Mouse (Mus musculus) brain, embryonic 14.5 days (tissue): ENCODE measurements around the gene Rpl23a. TPM values are rescaled to one million over a fixed set of nuclear protein-coding genes. Genes with fewer than 3 reads are reported as not detected.

ENCODE experiments used
- DNase-seq: peaks from one replicate; pipeline ENCODE4 v3.0.0-alpha.2; 2011; ENCODE audit warnings: low read depth
- CTCF ChIP-seq: fragments of 200-500 bp; IDR thresholded peaks from 2 replicates; pipeline ENCODE4 v1.5.1; 2012; ENCODE audit warnings: inconsistent platforms, mild to moderate bottlenecking, moderate library complexity, borderline replicate concordance; ENCODE audit not compliant: insufficient read depth, insufficient read length; ENCODE audit errors: extremely low read depth
- POLR2A ChIP-seq: fragments of 200-500 bp; IDR thresholded peaks from 2 replicates; pipeline ENCODE4 v1.6.1; 2012; ENCODE audit warnings: mild to moderate bottlenecking, inconsistent platforms, borderline replicate concordance; ENCODE audit not compliant: poor library complexity, insufficient read depth, insufficient read length, severe bottlenecking; ENCODE audit errors: extremely low read depth
- polyA plus RNA-seq: library from polyadenylated mRNA; depleted of rRNA; stranded (reverse); fragments of >200 nt; gene quantifications from 2 replicates; pipeline ENCODE4 v1.2.3, GENCODE M21; 2012; rRNA removed

Gene Rpl23a
- polyA plus RNA-seq, 1 experiment: 1,587 TPM

GRCm38 (mm10) chr11:78133915-78134314, 49.5 kb downstream of the Rpl23a start:
- no peak for DNase-seq
- TF ChIP-seq CTCF (no peak), POLR2A (no peak)

Other genes starting within 250 kb of the Rpl23a start
- gene Phf12, start 200.8 kb downstream of the Rpl23a start, polyA plus RNA-seq: 64.7 and 76.0 TPM in 2 replicates
- 30.9 and 38.7 TPM in 2 replicates for gene Dhrs13, start 151.3 kb downstream of the Rpl23a start, polyA plus RNA-seq
- gene Flot2, start 145.7 kb downstream of the Rpl23a start, polyA plus RNA-seq: 111 and 112 TPM in 2 replicates
- gene Eral1, start 103.2 kb downstream of the Rpl23a start, polyA plus RNA-seq: 31.5 and 40.6 TPM in 2 replicates
- 19.8 and 36.5 TPM in 2 replicates for gene Fam222b, start 88.9 kb downstream of the Rpl23a start, polyA plus RNA-seq
- gene Traf4, start 18.0 kb downstream of the Rpl23a start, polyA plus RNA-seq: 204 and 250 TPM in 2 replicates
- gene Nek8, start 6.9 kb downstream of the Rpl23a start, polyA plus RNA-seq: 8.1 and 13.8 TPM in 2 replicates
- 13.1 and 15.4 TPM in 2 replicates for gene Tlcd1, start 6.9 kb downstream of the Rpl23a start, polyA plus RNA-seq
- 67.6 and 98.9 TPM in 2 replicates for gene Rab34, start 4.8 kb upstream of the Rpl23a start, polyA plus RNA-seq
- gene Proca1, start 9.8 kb upstream of the Rpl23a start, polyA plus RNA-seq: 0.43 and 1.0 TPM in 2 replicates
- gene Sdf2, start 62.2 kb upstream of the Rpl23a start, polyA plus RNA-seq: 109 and 130 TPM in 2 replicates
- 17.3 and 39.5 TPM in 2 replicates for gene Supt6, start 62.4 kb upstream of the Rpl23a start, polyA plus RNA-seq
- gene 2610507B11Rik, start 78.2 kb upstream of the Rpl23a start, polyA plus RNA-seq: 60.9 and 71.2 TPM in 2 replicates
- gene BC030499, start 107.3 kb upstream of the Rpl23a start, polyA plus RNA-seq: 0.49 and 0.72 TPM in 2 replicates
- gene Spag5, start 117.9 kb upstream of the Rpl23a start, polyA plus RNA-seq: 22.0 and 42.0 TPM in 2 replicates
- gene Aldoc, start 139.4 kb upstream of the Rpl23a start, polyA plus RNA-seq: 126 and 134 TPM in 2 replicates
- gene Pigs, start 144.8 kb upstream of the Rpl23a start, polyA plus RNA-seq: 75.3 and 81.7 TPM in 2 replicates
- 137 and 174 TPM in 2 replicates for gene Unc119, start 159.9 kb upstream of the Rpl23a start, polyA plus RNA-seq
- gene Foxn1, start 203.0 kb upstream of the Rpl23a start, polyA plus RNA-seq: 0.03 TPM in 2 replicates
- gene Slc13a2, start 238.6 kb upstream of the Rpl23a start, polyA plus RNA-seq: not detected in 2 replicates